Mouse (Mus musculus): Measurements from ENCODE around the gene Gm49361. TPM values are rescaled to one million over a fixed set of nuclear protein-coding genes. Genes with fewer than 3 reads are reported as not detected.

The Gm49361 gene
- polyA plus RNA-seq, 1 experiment = not detected

- no peak overlapping the region for H3ac ChIP-seq (ENCODE audit: control insufficient read depth, insufficient read length)
- H3K4me2 ChIP-seq (ENCODE audit: low read depth) = no peak overlapping the region
- no peaks in the 10 kb centered on the region for H3K27me3 ChIP-seq (ENCODE audit: control insufficient read depth, insufficient read depth, insufficient read length)
- H3K4me3 ChIP-seq = no peak overlapping the region
- H3K79me2 ChIP-seq (ENCODE audit: control insufficient read depth, insufficient read depth) = peaks cover 53% of the 10 kb centered on the region
- TF ChIP-seq MYOG (IDR thresholded peaks at IDR 0.05; ENCODE audit: control insufficient read depth in 1 of 3, insufficient read depth in 1 of 3, insufficient read length in 2 of 3, low read depth in 2 of 3) = no peak
- peaks cover 7% of the 10 kb centered on the region for H3K36me3 ChIP-seq (ENCODE audit: control insufficient read depth, insufficient read depth)
Observed at GRCm38 (mm10) chr14:57726172-57726571, 19.7 kb downstream of the Gm49361 start.

DNA sequence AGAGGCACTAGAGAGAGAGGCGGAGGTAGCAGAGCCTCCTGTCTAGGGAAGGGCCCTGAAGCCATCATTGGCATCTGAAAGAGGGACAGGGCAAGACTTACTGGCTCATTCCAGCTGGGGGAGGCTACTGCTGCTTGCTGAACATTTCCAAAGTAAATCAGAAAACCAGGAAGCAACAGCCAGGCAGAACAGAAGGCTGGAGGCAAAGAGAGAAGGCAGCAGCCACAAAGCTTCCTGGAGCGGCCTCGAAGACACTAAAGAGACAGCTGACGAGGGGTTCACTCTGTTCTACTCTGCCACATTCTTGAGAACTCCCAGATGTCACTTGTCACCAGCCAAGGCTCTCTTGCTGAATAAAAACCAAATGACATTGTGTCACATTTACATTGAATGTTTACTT, 21.4 kb downstream of the Gm49361 start:
- no peak for TF ChIP-seq MYOD1 (IDR thresholded peaks at IDR 0.05; ENCODE audit: control insufficient read depth in 1 of 3, insufficient read length in 2 of 3, low read depth in 2 of 3)
- no peak overlapping the region for H3ac ChIP-seq (ENCODE audit: control insufficient read depth, insufficient read length)
- peaks cover 57% of the 10 kb centered on the region for H3K79me2 ChIP-seq (ENCODE audit: control insufficient read depth, insufficient read depth)
- no peak overlapping the region for H3K4me3 ChIP-seq
- H3K36me3 ChIP-seq (ENCODE audit: control insufficient read depth, insufficient read depth) = peaks cover 10% of the 10 kb centered on the region
- no peaks in the 10 kb centered on the region for H3K27me3 ChIP-seq (ENCODE audit: control insufficient read depth, insufficient read depth, insufficient read length)
- H3K4me2 ChIP-seq (ENCODE audit: low read depth) = no peak overlapping the region

DNA sequence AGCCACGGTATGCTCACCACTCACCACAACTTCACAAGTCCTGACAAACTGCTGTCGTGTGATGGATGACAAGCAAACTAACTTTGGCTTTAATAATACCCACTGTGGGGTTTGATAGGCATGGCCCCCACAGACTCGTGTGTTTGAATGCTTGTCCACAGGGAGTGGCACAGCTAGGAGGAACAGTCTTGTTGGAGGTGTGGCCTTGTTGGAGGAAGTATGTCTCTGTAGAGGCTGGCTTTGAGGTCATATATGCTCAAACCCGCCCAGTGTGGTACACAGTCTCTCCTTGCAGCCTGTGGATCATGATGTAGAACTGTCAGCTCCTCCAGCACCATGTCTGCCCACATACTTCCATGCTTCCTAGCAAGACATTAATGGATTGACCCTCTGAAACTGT, 27.7 kb downstream of the Gm49361 start:
- Histone ChIP-seq H3K36me3 (ENCODE audit: control insufficient read depth, insufficient read depth) (peaks cover 20% of the 10 kb centered on the region), H3K79me2 (ENCODE audit: control insufficient read depth, insufficient read depth) (peaks cover 59% of the 10 kb centered on the region), H3K4me3 (no peak overlapping the region), H3K4me2 (ENCODE audit: low read depth) (no peak overlapping the region), H3ac (ENCODE audit: control insufficient read depth, insufficient read length) (no peak overlapping the region), H3K27me3 (ENCODE audit: control insufficient read depth, insufficient read depth, insufficient read length) (no peaks in the 10 kb centered on the region)
- no peak for TF ChIP-seq MYOD1 (IDR thresholded peaks at IDR 0.05; ENCODE audit: control insufficient read depth in 1 of 3, insufficient read length in 2 of 3, low read depth in 2 of 3)
- TF ChIP-seq TCF3 (IDR thresholded peaks at IDR 0.05; ENCODE audit: insufficient read length, low read depth) = no peak
- TF ChIP-seq MYOG (IDR thresholded peaks at IDR 0.05; ENCODE audit: control insufficient read depth in 1 of 3, insufficient read depth in 1 of 3, insufficient read length in 2 of 3, low read depth in 2 of 3) = no peak
- TF ChIP-seq MAX (IDR thresholded peaks at IDR 0.05; ENCODE audit: low read depth) = no peak
- TF ChIP-seq POLR2A (IDR thresholded peaks at IDR 0.05; ENCODE audit: insufficient read length, low read depth) = no peak
- TF ChIP-seq CEBPB (IDR thresholded peaks at IDR 0.05; ENCODE audit: insufficient read depth, poor library complexity, severe bottlenecking) = no peak
- no peak for TF ChIP-seq REST (IDR thresholded peaks at IDR 0.05; ENCODE audit: insufficient read depth, insufficient read length)
- no peak for TF ChIP-seq POLR2AphosphoS2 (IDR thresholded peaks at IDR 0.05; ENCODE audit: insufficient read length, low read depth)
- TF ChIP-seq E2F4 (IDR thresholded peaks at IDR 0.05; ENCODE audit: insufficient read depth) = no peak
- TF ChIP-seq TCF12 (IDR thresholded peaks at IDR 0.05; ENCODE audit: insufficient read depth, poor library complexity, severe bottlenecking) = no peak
- no peak for TF ChIP-seq USF1 (IDR thresholded peaks at IDR 0.05; ENCODE audit: low read depth)
- TF ChIP-seq SRF (IDR thresholded peaks at IDR 0.05; ENCODE audit: control insufficient read depth, insufficient read length, low read depth) = no peak

DNA sequence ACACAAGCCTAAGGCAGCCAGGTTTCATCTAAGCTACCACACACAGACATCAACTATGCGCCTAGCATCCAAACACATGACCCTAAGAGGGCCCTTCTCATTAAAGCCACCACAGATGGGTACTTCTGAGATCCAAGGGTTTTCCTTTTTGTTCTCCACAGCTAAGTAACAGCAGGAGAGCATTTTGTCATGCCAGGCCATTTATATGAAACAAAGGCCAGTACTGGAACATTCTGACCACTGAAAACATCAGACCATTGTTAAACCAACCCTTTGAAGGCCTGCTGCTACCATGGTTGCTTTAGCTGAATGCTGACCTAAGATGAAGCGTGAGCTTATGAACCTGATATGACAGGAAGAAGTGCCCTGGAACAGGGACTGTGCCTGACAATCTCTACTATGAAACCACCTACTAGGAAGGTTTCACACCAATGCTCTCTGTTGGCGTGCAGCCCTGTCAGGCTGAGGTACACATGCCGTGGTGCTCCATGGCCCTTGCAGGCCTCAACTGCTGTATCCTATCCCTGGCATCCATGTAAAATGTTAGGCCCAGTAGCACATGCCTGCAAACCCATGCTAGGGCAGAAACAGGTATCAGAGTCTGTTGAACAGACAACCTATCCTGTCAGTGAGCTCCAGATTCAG, 29.2 kb downstream of the Gm49361 start:
- Histone ChIP-seq H3K79me2 (ENCODE audit: control insufficient read depth, insufficient read depth) (peaks cover 61% of the 10 kb centered on the region), H3K4me2 (ENCODE audit: low read depth) (no peak overlapping the region), H3K4me3 (no peak overlapping the region), H3K27me3 (ENCODE audit: control insufficient read depth, insufficient read depth, insufficient read length) (no peaks in the 10 kb centered on the region), H3ac (ENCODE audit: control insufficient read depth, insufficient read length) (no peak overlapping the region), H3K36me3 (ENCODE audit: control insufficient read depth, insufficient read depth) (peaks cover 18% of the 10 kb centered on the region)
- TF ChIP-seq POLR2A (IDR thresholded peaks at IDR 0.05; ENCODE audit: insufficient read length, low read depth) (no peak), CEBPB (IDR thresholded peaks at IDR 0.05; ENCODE audit: insufficient read depth, poor library complexity, severe bottlenecking) (no peak), SRF (IDR thresholded peaks at IDR 0.05; ENCODE audit: control insufficient read depth, insufficient read length, low read depth) (no peak), TCF3 (IDR thresholded peaks at IDR 0.05; ENCODE audit: insufficient read length, low read depth) (no peak), POLR2AphosphoS2 (IDR thresholded peaks at IDR 0.05; ENCODE audit: insufficient read length, low read depth) (no peak), REST (IDR thresholded peaks at IDR 0.05; ENCODE audit: insufficient read depth, insufficient read length) (no peak), MYOG (IDR thresholded peaks at IDR 0.05; ENCODE audit: control insufficient read depth in 1 of 3, insufficient read depth in 1 of 3, insufficient read length in 2 of 3, low read depth in 2 of 3) (no peak), E2F4 (IDR thresholded peaks at IDR 0.05; ENCODE audit: insufficient read depth) (no peak), MYOD1 (IDR thresholded peaks at IDR 0.05; ENCODE audit: control insufficient read depth in 1 of 3, insufficient read length in 2 of 3, low read depth in 2 of 3) (no peak), TCF12 (IDR thresholded peaks at IDR 0.05; ENCODE audit: insufficient read depth, poor library complexity, severe bottlenecking) (no peak), MAX (IDR thresholded peaks at IDR 0.05; ENCODE audit: low read depth) (no peak), USF1 (IDR thresholded peaks at IDR 0.05; ENCODE audit: low read depth) (no peak)

DNA sequence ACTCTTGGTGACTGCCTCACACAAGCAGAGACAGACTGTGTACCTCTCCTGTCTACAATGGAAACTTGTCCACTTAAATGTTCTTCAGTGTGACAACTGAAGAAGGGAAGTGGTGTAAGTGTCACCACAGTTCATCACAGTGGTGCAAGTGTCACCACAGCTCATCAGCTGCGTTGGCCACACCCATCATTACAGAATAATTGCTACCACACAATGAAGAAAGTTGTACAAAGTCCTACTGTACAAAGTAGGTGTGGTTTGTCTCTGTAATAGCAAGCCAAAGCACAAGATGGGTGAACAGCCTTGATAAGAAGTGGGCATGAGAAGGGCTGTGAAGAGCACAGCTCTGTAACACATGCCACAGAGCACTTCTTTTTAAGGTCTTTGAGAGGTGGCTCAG, 33.0 kb downstream of the Gm49361 start:
- no peak for TF ChIP-seq USF1 (IDR thresholded peaks at IDR 0.05; ENCODE audit: low read depth)
- TF ChIP-seq MYOG (IDR thresholded peaks at IDR 0.05; ENCODE audit: control insufficient read depth in 1 of 3, insufficient read depth in 1 of 3, insufficient read length in 2 of 3, low read depth in 2 of 3) = no peak
- no peak for TF ChIP-seq E2F4 (IDR thresholded peaks at IDR 0.05; ENCODE audit: insufficient read depth)
- no peak for TF ChIP-seq SRF (IDR thresholded peaks at IDR 0.05; ENCODE audit: control insufficient read depth, insufficient read length, low read depth)
- no peak for TF ChIP-seq CEBPB (IDR thresholded peaks at IDR 0.05; ENCODE audit: insufficient read depth, poor library complexity, severe bottlenecking)
- no peak for TF ChIP-seq MYOD1 (IDR thresholded peaks at IDR 0.05; ENCODE audit: control insufficient read depth in 1 of 3, insufficient read length in 2 of 3, low read depth in 2 of 3)
- TF ChIP-seq POLR2A (IDR thresholded peaks at IDR 0.05; ENCODE audit: insufficient read length, low read depth) = no peak
- TF ChIP-seq MAX (IDR thresholded peaks at IDR 0.05; ENCODE audit: low read depth) = no peak
- TF ChIP-seq REST (IDR thresholded peaks at IDR 0.05; ENCODE audit: insufficient read depth, insufficient read length) = no peak
- no peak for TF ChIP-seq POLR2AphosphoS2 (IDR thresholded peaks at IDR 0.05; ENCODE audit: insufficient read length, low read depth)
- TF ChIP-seq TCF3 (IDR thresholded peaks at IDR 0.05; ENCODE audit: insufficient read length, low read depth) = no peak
- TF ChIP-seq TCF12 (IDR thresholded peaks at IDR 0.05; ENCODE audit: insufficient read depth, poor library complexity, severe bottlenecking) = no peak
- Histone ChIP-seq H3ac (ENCODE audit: control insufficient read depth, insufficient read length) (no peak overlapping the region), H3K4me3 (no peak overlapping the region), H3K4me2 (ENCODE audit: low read depth) (no peak overlapping the region), H3K27me3 (ENCODE audit: control insufficient read depth, insufficient read depth, insufficient read length) (no peaks in the 10 kb centered on the region), H3K36me3 (ENCODE audit: control insufficient read depth, insufficient read depth) (peaks cover 8% of the 10 kb centered on the region), H3K79me2 (ENCODE audit: control insufficient read depth, insufficient read depth) (peaks cover 57% of the 10 kb centered on the region)
